Mouse (Mus musculus): ENCODE measurements around the gene Snrpf. TPM values are rescaled to one million over a fixed set of nuclear protein-coding genes. Genes with fewer than 3 reads are reported as not detected.

The Snrpf gene
- polyA plus RNA-seq, 1 experiment from 2014 or later, result 155 TPM

GRCm38 (mm10) chr10:93606326-93606725, 16.8 kb upstream of the Snrpf start:
- WGBS, result 87% methylated on average over 9 of the region's 9 CpGs
- Histone ChIP-seq H3K27ac (ENCODE audit: low read depth) (no peak overlapping the region), H3K4me1 (ENCODE audit: insufficient read depth) (no peaks in the 10 kb centered on the region), H3K4me2 (no peak overlapping the region), H3K9ac (no peak overlapping the region), H3K9me3 (ENCODE audit: low read depth, low read length) (no peaks in the 10 kb centered on the region), H3K4me3 (ENCODE audit: low read depth, low read length) (no peak overlapping the region), H3K27me3 (ENCODE audit: insufficient read depth, low read length) (no peaks in the 10 kb centered on the region), H3K36me3 (ENCODE audit: insufficient read depth) (no peaks in the 10 kb centered on the region)
- no peak for DNase-seq
- TF ChIP-seq CTCF (IDR thresholded peaks at IDR 0.05; ENCODE audit: low read depth), result no peak
- ATAC-seq (ENCODE audit: insufficient read depth), result no peak

- H3K36me3 ChIP-seq (ENCODE audit: insufficient read depth), result no peaks in the 10 kb centered on the region
- peak; percentile 32 for TF ChIP-seq CTCF (IDR thresholded peaks at IDR 0.05; ENCODE audit: low read depth)
- no peaks in the 10 kb centered on the region for H3K27me3 ChIP-seq (ENCODE audit: insufficient read depth, low read length)
- DNase-seq, result no peak
- no peak overlapping the region for H3K4me2 ChIP-seq
- no peaks in the 10 kb centered on the region for H3K4me1 ChIP-seq (ENCODE audit: insufficient read depth)
- H3K9me3 ChIP-seq (ENCODE audit: low read depth, low read length), result no peaks in the 10 kb centered on the region
- H3K4me3 ChIP-seq (ENCODE audit: low read depth, low read length), result no peak overlapping the region
- no peak overlapping the region for H3K27ac ChIP-seq (ENCODE audit: low read depth)
- 98% methylated on average over 1 of the region's 1 CpGs for whole genome bisulfite sequencing
- no peak overlapping the region for H3K9ac ChIP-seq
- no peak for ATAC-seq (ENCODE audit: insufficient read depth)
Measured at GRCm38 (mm10) chr10:93603256-93603655, 13.8 kb upstream of the Snrpf start.

GRCm38 (mm10) chr10:93602309-93602708, 12.8 kb upstream of the Snrpf start:
- no peak overlapping the region for H3K27ac ChIP-seq (ENCODE audit: low read depth)
- H3K9ac ChIP-seq, result no peak overlapping the region
- no peaks in the 10 kb centered on the region for H3K36me3 ChIP-seq (ENCODE audit: insufficient read depth)
- DNase-seq (no peak), ATAC-seq (ENCODE audit: insufficient read depth) (no peak)
- H3K4me3 ChIP-seq (ENCODE audit: low read depth, low read length), result no peak overlapping the region
- WGBS, result 88% methylated on average over 5 of the region's 5 CpGs
- H3K4me1 ChIP-seq (ENCODE audit: insufficient read depth), result no peaks in the 10 kb centered on the region
- H3K4me2 ChIP-seq, result no peak overlapping the region
- no peaks in the 10 kb centered on the region for H3K9me3 ChIP-seq (ENCODE audit: low read depth, low read length)
- H3K27me3 ChIP-seq (ENCODE audit: insufficient read depth, low read length), result no peaks in the 10 kb centered on the region
- no peak for TF ChIP-seq CTCF (IDR thresholded peaks at IDR 0.05; ENCODE audit: low read depth)

- Histone ChIP-seq H3K36me3 (ENCODE audit: insufficient read depth) (no peaks in the 10 kb centered on the region), H3K9ac (no peak overlapping the region), H3K9me3 (ENCODE audit: low read depth, low read length) (no peaks in the 10 kb centered on the region), H3K4me3 (ENCODE audit: low read depth, low read length) (no peak overlapping the region), H3K4me2 (no peak overlapping the region), H3K4me1 (ENCODE audit: insufficient read depth) (no peaks in the 10 kb centered on the region), H3K27me3 (ENCODE audit: insufficient read depth, low read length) (no peaks in the 10 kb centered on the region), H3K27ac (ENCODE audit: low read depth) (no peak overlapping the region)
- ATAC-seq (ENCODE audit: insufficient read depth) (no peak), DNase-seq (no peak)
- no peak for TF ChIP-seq CTCF (IDR thresholded peaks at IDR 0.05; ENCODE audit: low read depth)
- WGBS, result 75% methylated on average over 3 of the region's 3 CpGs
Measured at GRCm38 (mm10) chr10:93596641-93597040, 7.1 kb upstream of the Snrpf start.

- no peak overlapping the region for H3K9ac ChIP-seq
- H3K4me3 ChIP-seq (ENCODE audit: low read depth, low read length), result no peak overlapping the region
- H3K4me1 ChIP-seq (ENCODE audit: insufficient read depth), result no peaks in the 10 kb centered on the region
- ATAC-seq (ENCODE audit: insufficient read depth) (no peak), DNase-seq (no peak)
- no peak overlapping the region for H3K27ac ChIP-seq (ENCODE audit: low read depth)
- TF ChIP-seq CTCF (IDR thresholded peaks at IDR 0.05; ENCODE audit: low read depth), result no peak
- WGBS, result 34% methylated on average over 4 of the region's 4 CpGs
- no peak overlapping the region for H3K4me2 ChIP-seq
- no peaks in the 10 kb centered on the region for H3K9me3 ChIP-seq (ENCODE audit: low read depth, low read length)
- H3K36me3 ChIP-seq (ENCODE audit: insufficient read depth), result no peaks in the 10 kb centered on the region
- no peaks in the 10 kb centered on the region for H3K27me3 ChIP-seq (ENCODE audit: insufficient read depth, low read length)
Measured at GRCm38 (mm10) chr10:93595831-93596230, 6.3 kb upstream of the Snrpf start.

- H3K9ac ChIP-seq, result peak overlapping the region; percentile 54
- H3K36me3 ChIP-seq (ENCODE audit: insufficient read depth), result no peaks in the 10 kb centered on the region
- peak overlapping the region; percentile 40 for H3K4me3 ChIP-seq (ENCODE audit: low read depth, low read length)
- peak overlapping the region; percentile 85 for H3K4me2 ChIP-seq
- no peaks in the 10 kb centered on the region for H3K27me3 ChIP-seq (ENCODE audit: insufficient read depth, low read length)
- peak; percentile 83 for TF ChIP-seq CTCF (IDR thresholded peaks at IDR 0.05; ENCODE audit: low read depth)
- no peak overlapping the region for H3K27ac ChIP-seq (ENCODE audit: low read depth)
- peak; percentile 95 for DNase-seq
- H3K9me3 ChIP-seq (ENCODE audit: low read depth, low read length), result no peaks in the 10 kb centered on the region
- H3K4me1 ChIP-seq (ENCODE audit: insufficient read depth), result no peaks in the 10 kb centered on the region
- peak; percentile 48 for ATAC-seq (ENCODE audit: insufficient read depth)
- WGBS, result 2% methylated on average over 22 of the region's 22 CpGs
Measured at GRCm38 (mm10) chr10:93594022-93594482, 4.5 kb upstream of the Snrpf start.

GRCm38 (mm10) chr10:93592456-93592855, 3.0 kb upstream of the Snrpf start:
- DNase-seq (peak; percentile 37), ATAC-seq (ENCODE audit: insufficient read depth) (no peak)
- Histone ChIP-seq H3K36me3 (ENCODE audit: insufficient read depth) (0 out of 2 replicates have a peak, but pooled peaks cover 4% of the 10 kb centered on the region), H3K4me3 (ENCODE audit: low read depth, low read length) (no peak overlapping the region), H3K9me3 (ENCODE audit: low read depth, low read length) (no peaks in the 10 kb centered on the region), H3K27me3 (ENCODE audit: insufficient read depth, low read length) (no peaks in the 10 kb centered on the region), H3K4me2 (no peak overlapping the region), H3K9ac (no peak overlapping the region), H3K4me1 (ENCODE audit: insufficient read depth) (peaks cover 3% of the 10 kb centered on the region; the same call in 1 of the 2 replicates), H3K27ac (ENCODE audit: low read depth) (no peak overlapping the region)
- peak; percentile 46 for TF ChIP-seq CTCF (IDR thresholded peaks at IDR 0.05; ENCODE audit: low read depth)
- 57% methylated on average over 12 of the region's 12 CpGs for WGBS
